Mouse (Mus musculus) liver, embryonic 14.5 days (tissue): ENCODE data around the gene Ift46. TPM values are rescaled to one million over a fixed set of nuclear protein-coding genes. Genes with fewer than 3 reads are reported as not detected.

ENCODE experiments used
- ATAC-seq: fragments of 200-750 bp; cut with Nextera tagmentation; 2 replicates; pipeline ENCODE4 v1.8.0; 2017; ENCODE audit warnings: moderate number of reproducible peaks, mild to moderate bottlenecking, moderate library complexity; ENCODE audit not compliant: insufficient read depth
- DNase-seq, 3 experiments: peaks; one replicate each; pipeline ENCODE4 v3.0.0-alpha.2; 2012 to 2013; ENCODE audit warnings: low read depth in 3 of 3, low spot score in 3 of 3
- H3K27ac ChIP-seq: fragments of 300-500 bp; sonication (generic); 2 replicates; pipeline ENCODE4 v1.5.1; 2014; ENCODE audit warnings: moderate library complexity, mild to moderate bottlenecking, control low read depth, inconsistent platforms
- H3K27me3 ChIP-seq: fragments of 300-500 bp; sonication (generic); 2 replicates; pipeline ENCODE4 v1.6.1; 2014; ENCODE audit warnings: mild to moderate bottlenecking, low read length, moderate library complexity; ENCODE audit not compliant: control insufficient read depth, insufficient read depth
- H3K36me3 ChIP-seq: fragments of 300-500 bp; sonication (generic); replicated peaks from 2 replicates; pipeline ENCODE4 v1.6.1; 2014; ENCODE audit warnings: low read depth; ENCODE audit not compliant: control insufficient read depth, insufficient read depth
- H3K4me1 ChIP-seq, 2 experiments: fragments of 200-500 bp in 1 of 2; fragments of 300-500 bp in 1 of 2; sonication (generic) in 1 of 2; replicated peaks; 2 replicates each; pipeline ENCODE4 v1.6.1; 2012 to 2014; ENCODE audit warnings: antibody characterized with exemption in 1 of 2, inconsistent platforms in 1 of 2, low read length in 1 of 2; ENCODE audit not compliant: control insufficient read depth in 2 of 2, insufficient read depth in 2 of 2
- H3K4me2 ChIP-seq: fragments of 300-500 bp; sonication (generic); 2 replicates; pipeline ENCODE4 v1.6.1; 2014; ENCODE audit warnings: low read depth, mild to moderate bottlenecking, control low read depth, moderate library complexity
- H3K4me3 ChIP-seq, 2 experiments: fragments of 200-500 bp in 1 of 2; fragments of 300-500 bp in 1 of 2; sonication (generic) in 1 of 2; 2 replicates each; pipeline ENCODE4 v1.5.1; 2012 to 2014; ENCODE audit warnings: low read depth in 2 of 2, low read length in 2 of 2, mild to moderate bottlenecking in 2 of 2, control low read depth in 1 of 2, inconsistent platforms in 1 of 2, moderate library complexity in 1 of 2; ENCODE audit not compliant: insufficient read depth in 1 of 2
- H3K9ac ChIP-seq: fragments of 300-500 bp; sonication (generic); replicated peaks from 2 replicates; pipeline ENCODE4 v1.6.1; 2014; ENCODE audit warnings: mild to moderate bottlenecking, control low read depth, moderate library complexity
- H3K9me3 ChIP-seq: fragments of 300-500 bp; sonication (generic); 2 replicates; pipeline ENCODE4 v1.6.1; 2016; ENCODE audit warnings: low read length, mixed read lengths; ENCODE audit not compliant: control insufficient read depth
- CTCF ChIP-seq: IDR thresholded peaks from 2 replicates; pipeline ENCODE4 v1.5.1; 2016; ENCODE audit warnings: antibody characterized with exemption, low read depth, control low read depth
- EP300 ChIP-seq: IDR thresholded peaks from 2 replicates; pipeline ENCODE4 v1.6.1; 2016; ENCODE audit warnings: antibody characterized with exemption, low read depth
- WGBS: fragments of 180-500 bp; shearing (Covaris S2); extraction: QIAGEN DNeasy Blood & Tissue Kit; methylation state at CpG from one replicate; pipeline ENCODE4 v1.1.7; 2014; ENCODE audit not compliant: insufficient replicate concordance; 5-methylcytosine and 5-hydroxymethylcytosine counted together
- polyA plus RNA-seq, 2 experiments: library from polyadenylated mRNA; depleted of rRNA in 1 of 2; stranded (reverse) in 1 of 2; unstranded in 1 of 2; fragments of >200 nt; fragmentation: Nextera tagmentation in 1 of 2; extraction: Ambion mirVana in 1 of 2; gene quantifications; 2 replicates each; pipeline versions ENCODE4 v1.2.1 to v1.2.3; 2012 to 2014

The Ift46 gene
- polyA plus RNA-seq, 2 experiments = 11.3 to 17.3 TPM

- WGBS = 35% methylated on average over 9 of the region's 9 CpGs
- no peak overlapping the region for H3K9ac ChIP-seq
- no peak for ATAC-seq
- no peak for TF ChIP-seq CTCF
- no peak for TF ChIP-seq EP300
- no peaks in the 10 kb centered on the region for H3K9me3 ChIP-seq
- peaks cover 22% of the 10 kb centered on the region for H3K27me3 ChIP-seq
- H3K4me3 ChIP-seq = peak overlapping the region; percentile 60 to 63; a peak in 2 of 4 replicates
- H3K4me2 ChIP-seq = peak overlapping the region; percentile 91
- H3K27ac ChIP-seq = no peak overlapping the region
- no peaks in the 10 kb centered on the region for H3K36me3 ChIP-seq
- DNase-seq = no peak
- peaks cover 0 to 8% of the 10 kb centered on the region in 2 experiments; a peak in 3 of 4 replicates for H3K4me1 ChIP-seq
Measured at GRCm38 (mm10) chr9:44799958-44800324, 32.2 kb downstream of the Ift46 start.

GRCm38 (mm10) chr9:44801669-44802068, 34.0 kb downstream of the Ift46 start:
- Histone ChIP-seq H3K4me3 (peak overlapping the region in 1 of 2 experiments; percentile 9; a peak in 2 of 4 replicates), H3K36me3 (no peaks in the 10 kb centered on the region), H3K9ac (no peak overlapping the region), H3K4me1 (peaks cover 0 to 8% of the 10 kb centered on the region in 2 experiments; a peak in 3 of 4 replicates), H3K9me3 (no peaks in the 10 kb centered on the region), H3K4me2 (peak overlapping the region; percentile 47), H3K27me3 (peaks cover 22% of the 10 kb centered on the region), H3K27ac (no peak overlapping the region)
- DNase-seq (no peak), ATAC-seq (no peak)
- no peak for TF ChIP-seq EP300
- TF ChIP-seq CTCF = no peak
- 55% methylated on average over 6 of the region's 6 CpGs for WGBS

GRCm38 (mm10) chr9:44802808-44803450, 35.2 kb downstream of the Ift46 start, which contains the start of gene Ttc36:
TSS of gene Ttc36 (minus strand) at chr9:44803072.
- no peak for TF ChIP-seq EP300
- no peak for TF ChIP-seq CTCF
- no peaks in the 10 kb centered on the region for H3K9me3 ChIP-seq
- 54% methylated on average over 4 of the region's 4 CpGs for WGBS
- peaks cover 22% of the 10 kb centered on the region for H3K27me3 ChIP-seq
- peaks cover 8% of the 10 kb centered on the region for H3K36me3 ChIP-seq
- DNase-seq (peak in 1 of 3 experiments; percentile 11), ATAC-seq (peak; percentile 27; the same call in 1 of the 2 replicates)
- peak within 1 kb of the TSS; percentile 9 to 27; a peak in 3 of 4 replicates for H3K4me3 ChIP-seq
- H3K27ac ChIP-seq = no peak within 1 kb of the TSS
- peak within 1 kb of the TSS; percentile 47 for H3K4me2 ChIP-seq
- peaks cover 0 to 8% of the 10 kb centered on the region in 2 experiments; a peak in 3 of 4 replicates for H3K4me1 ChIP-seq
- no peak within 1 kb of the TSS for H3K9ac ChIP-seq

GRCm38 (mm10) chr9:44804678-44805077, 37.0 kb downstream of the Ift46 start:
- H3K27ac ChIP-seq = no peak overlapping the region
- ATAC-seq (no peak), DNase-seq (no peak)
- H3K4me1 ChIP-seq = peaks cover 0 to 4% of the 10 kb centered on the region in 2 experiments; a peak in 2 of 4 replicates
- H3K9ac ChIP-seq = no peak overlapping the region
- no peak overlapping the region for H3K4me2 ChIP-seq
- H3K27me3 ChIP-seq = peaks cover 9% of the 10 kb centered on the region; the same call in 1 of the 2 replicates
- TF ChIP-seq EP300 (no peak), CTCF (no peak)
- peaks cover 25% of the 10 kb centered on the region for H3K36me3 ChIP-seq
- H3K9me3 ChIP-seq = no peaks in the 10 kb centered on the region
- 82% methylated on average over 10 of the region's 10 CpGs for WGBS
- no peak overlapping the region for H3K4me3 ChIP-seq

- Histone ChIP-seq H3K4me1 (no peaks in the 10 kb centered on the region; a peak in 1 of 4 replicates), H3K4me2 (no peak overlapping the region), H3K36me3 (peaks cover 31% of the 10 kb centered on the region), H3K27me3 (peaks cover 4% of the 10 kb centered on the region; the same call in 1 of the 2 replicates), H3K27ac (no peak overlapping the region), H3K9me3 (no peaks in the 10 kb centered on the region), H3K4me3 (no peak overlapping the region), H3K9ac (no peak overlapping the region)
- DNase-seq = no peak
- no peak for ATAC-seq
- 81% methylated on average over 5 of the region's 5 CpGs for WGBS
- no peak for TF ChIP-seq EP300
- no peak for TF ChIP-seq CTCF
Measured at GRCm38 (mm10) chr9:44805536-44805935, 37.8 kb downstream of the Ift46 start.
